Mouse (Mus musculus): ENCODE data around the gene 2900026A02Rik. TPM values are rescaled to one million over a fixed set of nuclear protein-coding genes. Genes with fewer than 3 reads are reported as not detected.

The 2900026A02Rik gene
- polyA plus RNA-seq, 1 experiment from 2014 or later = 11.9 TPM

- Histone ChIP-seq H3K4me2 (peak overlapping the region; percentile 27; the same call in 1 of the 2 replicates), H3K27me3 (no peaks in the 10 kb centered on the region)
Measured at GRCm38 (mm10) chr5:113209898-113210297, 11.1 kb downstream of the 2900026A02Rik start.

GRCm38 (mm10) chr5:113209401-113209750 is 11.7 kb downstream of the 2900026A02Rik start:
- no peak for ATAC-seq (ENCODE audit: borderline replicate concordance, extremely low read depth, low FRiP score, low TSS enrichment)
- Histone ChIP-seq H3K9ac (no peak overlapping the region), H3K27me3 (no peaks in the 10 kb centered on the region), H3K36me3 (no peaks in the 10 kb centered on the region), H3K27ac (peak overlapping the region; percentile 92), H3K9me3 (no peaks in the 10 kb centered on the region), H3K4me1 (peaks cover 47% of the 10 kb centered on the region), H3K4me2 (peak overlapping the region; percentile 27), H3K4me3 (no peak overlapping the region)
- 28% methylated on average over 11 of the region's 11 CpGs for WGBS

More at GRCm38 (mm10) chr5:113209898-113210297, 11.1 kb downstream of the 2900026A02Rik start:
- H3K4me1 ChIP-seq = peaks cover 47% of the 10 kb centered on the region
- H3K4me3 ChIP-seq = no peak overlapping the region
- H3K36me3 ChIP-seq = no peaks in the 10 kb centered on the region
- peak overlapping the region; percentile 92 for H3K27ac ChIP-seq
- H3K9me3 ChIP-seq = no peaks in the 10 kb centered on the region
- ATAC-seq (ENCODE audit: borderline replicate concordance, extremely low read depth, low FRiP score, low TSS enrichment) = no peak
- 76% methylated on average over 13 of the region's 13 CpGs for WGBS
- no peak overlapping the region for H3K9ac ChIP-seq

- peak overlapping the region; percentile 92 for H3K27ac ChIP-seq
- H3K27me3 ChIP-seq = no peaks in the 10 kb centered on the region
- peak overlapping the region; percentile 27 for H3K4me2 ChIP-seq
- H3K4me1 ChIP-seq = peaks cover 45% of the 10 kb centered on the region
- WGBS = 32% methylated on average over 11 of the region's 11 CpGs
- no peak overlapping the region for H3K9ac ChIP-seq
- H3K9me3 ChIP-seq = no peaks in the 10 kb centered on the region
- ATAC-seq (ENCODE audit: borderline replicate concordance, extremely low read depth, low FRiP score, low TSS enrichment) = peak; percentile 75
- no peaks in the 10 kb centered on the region for H3K36me3 ChIP-seq
- H3K4me3 ChIP-seq = no peak overlapping the region
Measured at GRCm38 (mm10) chr5:113208622-113209400, 12.2 kb downstream of the 2900026A02Rik start.

GRCm38 (mm10) chr5:113208048-113208447 is 13.0 kb downstream of the 2900026A02Rik start:
- Histone ChIP-seq H3K36me3 (no peaks in the 10 kb centered on the region), H3K27me3 (no peaks in the 10 kb centered on the region), H3K27ac (peak overlapping the region; percentile 92), H3K4me1 (peaks cover 41% of the 10 kb centered on the region), H3K9ac (no peak overlapping the region), H3K4me2 (no peak overlapping the region), H3K9me3 (no peaks in the 10 kb centered on the region), H3K4me3 (no peak overlapping the region)
- ATAC-seq (ENCODE audit: borderline replicate concordance, extremely low read depth, low FRiP score, low TSS enrichment) = no peak
- 29% methylated on average over 4 of the region's 4 CpGs for WGBS

- 28% methylated on average over 9 of the region's 9 CpGs for WGBS
- Histone ChIP-seq H3K9ac (no peak overlapping the region), H3K27me3 (no peaks in the 10 kb centered on the region), H3K36me3 (no peaks in the 10 kb centered on the region), H3K27ac (peak overlapping the region; percentile 92), H3K9me3 (no peaks in the 10 kb centered on the region), H3K4me2 (no peak overlapping the region), H3K4me3 (no peak overlapping the region), H3K4me1 (peaks cover 41% of the 10 kb centered on the region)
- no peak for ATAC-seq (ENCODE audit: borderline replicate concordance, extremely low read depth, low FRiP score, low TSS enrichment)
Measured at GRCm38 (mm10) chr5:113206670-113207352, 14.2 kb downstream of the 2900026A02Rik start.

GRCm38 (mm10) chr5:113204193-113204592 is 16.8 kb downstream of the 2900026A02Rik start:
- Histone ChIP-seq H3K9ac (no peak overlapping the region), H3K27ac (no peak overlapping the region), H3K36me3 (no peaks in the 10 kb centered on the region), H3K4me2 (no peak overlapping the region), H3K27me3 (no peaks in the 10 kb centered on the region), H3K4me1 (peaks cover 27% of the 10 kb centered on the region), H3K9me3 (no peaks in the 10 kb centered on the region), H3K4me3 (no peak overlapping the region)
- no peak for ATAC-seq (ENCODE audit: borderline replicate concordance, extremely low read depth, low FRiP score, low TSS enrichment)
- WGBS = 76% methylated on average over 9 of the region's 9 CpGs

GRCm38 (mm10) chr5:113199772-113200134 is 21.3 kb downstream of the 2900026A02Rik start:
- ATAC-seq (ENCODE audit: borderline replicate concordance, extremely low read depth, low FRiP score, low TSS enrichment) = no peak
- H3K4me3 ChIP-seq = no peak overlapping the region
- peaks cover 5% of the 10 kb centered on the region; the same call in 1 of the 2 replicates for H3K4me1 ChIP-seq
- no peaks in the 10 kb centered on the region for H3K9me3 ChIP-seq
- peak overlapping the region; percentile 30; the same call in 1 of the 2 replicates for H3K27ac ChIP-seq
- 80% methylated on average over 10 of the region's 10 CpGs for whole genome bisulfite sequencing
- no peaks in the 10 kb centered on the region for H3K27me3 ChIP-seq
- H3K4me2 ChIP-seq = no peak overlapping the region
- no peaks in the 10 kb centered on the region for H3K36me3 ChIP-seq
- H3K9ac ChIP-seq = no peak overlapping the region

GRCm38 (mm10) chr5:113199126-113199771 is 21.8 kb downstream of the 2900026A02Rik start:
- Histone ChIP-seq H3K4me2 (no peak overlapping the region), H3K27me3 (no peaks in the 10 kb centered on the region), H3K9ac (no peak overlapping the region), H3K36me3 (no peaks in the 10 kb centered on the region), H3K4me3 (no peak overlapping the region), H3K27ac (peak overlapping the region; percentile 81), H3K9me3 (no peaks in the 10 kb centered on the region), H3K4me1 (peaks cover 5% of the 10 kb centered on the region; the same call in 1 of the 2 replicates)
- ATAC-seq (ENCODE audit: borderline replicate concordance, extremely low read depth, low FRiP score, low TSS enrichment) = no peak
- WGBS = 43% methylated on average over 8 of the region's 8 CpGs

GRCm38 (mm10) chr5:113196916-113197794 is 23.9 kb downstream of the 2900026A02Rik start:
- peak overlapping the region; percentile 81 for H3K27ac ChIP-seq
- peaks cover 5% of the 10 kb centered on the region; the same call in 1 of the 2 replicates for H3K4me1 ChIP-seq
- no peaks in the 10 kb centered on the region for H3K36me3 ChIP-seq
- 38% methylated on average over 9 of the region's 9 CpGs for WGBS
- no peak overlapping the region for H3K4me3 ChIP-seq
- H3K27me3 ChIP-seq = no peaks in the 10 kb centered on the region
- no peak overlapping the region for H3K4me2 ChIP-seq
- no peaks in the 10 kb centered on the region for H3K9me3 ChIP-seq
- ATAC-seq (ENCODE audit: borderline replicate concordance, extremely low read depth, low FRiP score, low TSS enrichment) = no peak
- no peak overlapping the region for H3K9ac ChIP-seq

GRCm38 (mm10) chr5:113195907-113196306 is 25.1 kb downstream of the 2900026A02Rik start:
- H3K36me3 ChIP-seq = no peaks in the 10 kb centered on the region
- no peak overlapping the region for H3K4me3 ChIP-seq
- 0 out of 2 replicates have a peak overlapping the region, but pooled peaks have one; percentile 81 for H3K27ac ChIP-seq
- no peak overlapping the region for H3K4me2 ChIP-seq
- peaks cover 5% of the 10 kb centered on the region; the same call in 1 of the 2 replicates for H3K4me1 ChIP-seq
- 87% methylated on average over 6 of the region's 6 CpGs for WGBS
- H3K9ac ChIP-seq = no peak overlapping the region
- no peaks in the 10 kb centered on the region for H3K27me3 ChIP-seq
- H3K9me3 ChIP-seq = no peaks in the 10 kb centered on the region
- ATAC-seq (ENCODE audit: borderline replicate concordance, extremely low read depth, low FRiP score, low TSS enrichment) = no peak

- H3K9me3 ChIP-seq = no peaks in the 10 kb centered on the region
- no peak overlapping the region for H3K4me3 ChIP-seq
- H3K36me3 ChIP-seq = no peaks in the 10 kb centered on the region
- WGBS = 75% methylated on average over 12 of the region's 12 CpGs
- no peaks in the 10 kb centered on the region for H3K27me3 ChIP-seq
- no peak overlapping the region for H3K9ac ChIP-seq
- H3K4me1 ChIP-seq = peaks cover 5% of the 10 kb centered on the region; the same call in 1 of the 2 replicates
- H3K27ac ChIP-seq = no peak overlapping the region
- no peak overlapping the region for H3K4me2 ChIP-seq
- ATAC-seq (ENCODE audit: borderline replicate concordance, extremely low read depth, low FRiP score, low TSS enrichment) = no peak
Measured at GRCm38 (mm10) chr5:113195451-113195850, 25.6 kb downstream of the 2900026A02Rik start.

Data from lung, embryonic 15.5 days (tissue).